Mouse (Mus musculus): ENCODE results near the gene Rdm1.
"Not testable (repeated sequence)": the region's sequence is repeated elsewhere in the genome, so short reads cannot be mapped to it uniquely, and the experiment has no call there.

DNA sequence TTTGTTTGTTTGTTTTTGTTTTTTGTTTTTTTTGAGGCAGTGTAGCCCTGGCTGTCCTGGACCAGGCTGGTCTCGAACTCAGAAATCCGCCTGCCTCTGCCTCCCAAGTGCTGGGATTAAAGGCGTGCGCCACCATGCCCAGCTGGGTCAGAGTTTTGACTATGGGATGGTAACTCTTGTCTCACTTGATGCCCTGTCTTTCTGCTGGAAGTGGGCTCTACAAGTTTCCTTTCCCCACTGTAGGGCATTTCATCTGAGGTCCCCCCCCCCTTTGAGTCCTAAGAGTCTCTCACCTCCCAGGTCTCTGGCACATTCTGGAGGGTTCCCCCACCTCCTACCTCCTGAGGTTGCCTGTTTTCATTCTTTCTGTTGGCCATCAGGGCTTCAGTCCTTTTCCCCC lies 19.9 kb upstream of the Rdm1 start:
- TF ChIP-seq EP300 (optimal IDR thresholded peaks at IDR 0.05); CTCF (IDR thresholded peaks at IDR 0.05; ENCODE audit: low read depth): not testable (repeated sequence)
